Comparison of ENCODE assay signal across 10 mouse cellular contexts in genomic region chrX:103185781-103186430, GRCm38 (mm10). TPM values are rescaled to one million over a fixed set of nuclear protein-coding genes. Genes with fewer than 3 reads are reported as not detected.
A peak's percentile ranks its signal among the peaks of the same experiment; 100 is the strongest.
DNase-seq lines count a peak whose midpoint lies in the region; ATAC-seq lines count a peak whose summit lies in the region.
"Had no signal": no experiment of that assay in that cellular context is flagged by ENCODE, and none has a peak within 500 bp of the region (broad histone marks: within the 10 kb centered on the region; RNA-seq: fewer than 3 reads in every experiment).

No protein-coding gene starts in this region.

- no peaks in the 10 kb centered on the region for H3K4me1 ChIP-seq in heart, embryonic 16.5 days (ENCODE audit: control insufficient read depth, insufficient read depth, low read length)
- H3K4me1 ChIP-seq in hindbrain, embryonic 11.5 days (replicated peaks; ENCODE audit: control insufficient read depth, insufficient read depth, low read length): no peaks in the 10 kb centered on the region
- no peaks in the 10 kb centered on the region for H3K4me1 ChIP-seq in midbrain, embryonic 14.5 days (ENCODE audit: control insufficient read depth, insufficient read depth, low read length)

- no peaks in the 10 kb centered on the region for H3K36me3 ChIP-seq in heart, embryonic 16.5 days (ENCODE audit: control insufficient read depth, insufficient read depth)
- H3K36me3 ChIP-seq in hindbrain, embryonic 11.5 days (ENCODE audit: control insufficient read depth, insufficient read depth, low read length): no peaks in the 10 kb centered on the region
- H3K36me3 ChIP-seq in midbrain, embryonic 14.5 days (ENCODE audit: control insufficient read depth, insufficient read depth, low read length): no peaks in the 10 kb centered on the region

- no peak for ATAC-seq in heart, embryonic 16.5 days (replicated peaks; ENCODE audit: extremely low read depth, insufficient read depth, low FRiP score)
- ATAC-seq in hindbrain, embryonic 11.5 days (ENCODE audit: low FRiP score): peak; percentile 36; the same call in 1 of the 2 replicates
- ATAC-seq in midbrain, embryonic 14.5 days (ENCODE audit: low FRiP score, low TSS enrichment): no peak; the same call in 1 of the 2 replicates
- ATAC-seq: Patski had no signal

- peak overlapping the region; percentile 51 for H3K4me3 ChIP-seq in heart, embryonic 16.5 days (ENCODE audit: low read length)
- H3K4me3 ChIP-seq in hindbrain, embryonic 11.5 days (ENCODE audit: low read depth, low read length): peak overlapping the region; percentile 44
- H3K4me3 ChIP-seq in midbrain, embryonic 14.5 days (replicated peaks; ENCODE audit: low read depth, low read length): peak overlapping the region; percentile 43

- no peak for DNase-seq in heart, adult 8-10 months (ENCODE audit: low spot score)
- DNase-seq in brain, adult 2 months (ENCODE audit: low read depth, low spot score): peak; percentile 41
- DNase-seq in hindbrain, embryonic 11.5 days (ENCODE audit: low spot score): peak; percentile 37
- DNase-seq in midbrain, embryonic 14.5 days: peak; percentile 27
- DNase-seq in urinary bladder, postnatal 25 days (ENCODE audit: low spot score): no peak
- no peak for DNase-seq in layer of hippocampus, postnatal 14 days (ENCODE audit: low spot score in 2 of 2)
- DNase-seq in urinary bladder, postnatal 4 days (ENCODE audit: low spot score in 2 of 2): no peak

- peak overlapping the region; percentile 71 for H3K4me2 ChIP-seq in heart, embryonic 16.5 days (ENCODE audit: low read depth, low read length)
- peak overlapping the region; percentile 37 for H3K4me2 ChIP-seq in hindbrain, embryonic 11.5 days (replicated peaks; ENCODE audit: low read depth, low read length)
- H3K4me2 ChIP-seq in midbrain, embryonic 14.5 days (ENCODE audit: low read length): peak overlapping the region; percentile 53

- no peaks in the 10 kb centered on the region for H3K9me3 ChIP-seq in heart, embryonic 16.5 days (replicated peaks; ENCODE audit: control insufficient read depth, low read length)
- no peaks in the 10 kb centered on the region for H3K9me3 ChIP-seq in hindbrain, embryonic 11.5 days (ENCODE audit: control insufficient read depth, low read length)
- H3K9me3 ChIP-seq in midbrain, embryonic 14.5 days (ENCODE audit: control insufficient read depth, low read length): no peaks in the 10 kb centered on the region

- peaks cover 20% of the 10 kb centered on the region for H3K27me3 ChIP-seq in heart, embryonic 16.5 days (ENCODE audit: control insufficient read depth, insufficient read depth, low read length)
- H3K27me3 ChIP-seq in hindbrain, embryonic 11.5 days (ENCODE audit: control insufficient read depth, insufficient read depth, low read length): peaks cover 9% of the 10 kb centered on the region
- peaks cover 3% of the 10 kb centered on the region for H3K27me3 ChIP-seq in midbrain, embryonic 14.5 days (ENCODE audit: control insufficient read depth, insufficient read depth, low read length)

- peak overlapping the region; percentile 40; the same call in 1 of the 2 replicates for H3K9ac ChIP-seq in heart, embryonic 16.5 days (ENCODE audit: low read length)
- H3K9ac ChIP-seq in hindbrain, embryonic 11.5 days (ENCODE audit: low read depth, low read length): peak overlapping the region; percentile 29
- peak overlapping the region; percentile 64 for H3K9ac ChIP-seq in midbrain, embryonic 14.5 days (replicated peaks; ENCODE audit: low read length)

- no peak overlapping the region for H3K27ac ChIP-seq in heart, embryonic 16.5 days (ENCODE audit: low read length)
- peak overlapping the region; percentile 56 for H3K27ac ChIP-seq in hindbrain, embryonic 11.5 days (ENCODE audit: low read depth, low read length)
- peak overlapping the region; percentile 92 for H3K27ac ChIP-seq in midbrain, embryonic 14.5 days (replicated peaks; ENCODE audit: low read depth, low read length)

- WGBS in heart, embryonic 16.5 days: 11% methylated on average over 20 of the region's 20 CpGs
- WGBS in hindbrain, embryonic 11.5 days: 15% methylated on average over 20 of the region's 20 CpGs
- 18% methylated on average over 20 of the region's 20 CpGs for WGBS in midbrain, embryonic 14.5 days

RNA-seq across cellular contexts. Expression of gene Nap1l2, which starts 0.5 kb away (rescaled TPM):
- 0.44 and 0.70 TPM in 2 replicates for polyA plus RNA-seq in heart, embryonic 16.5 days (2015; fragmentation: Nextera tagmentation; extraction: Ambion mirVana)
- total RNA-seq in heart, adult 8-10 months (2022): not detected
- 20.3 and 21.5 TPM in 2 replicates for polyA plus RNA-seq in hindbrain, embryonic 11.5 days (2014; fragmentation: Nextera tagmentation; extraction: Ambion mirVana)
- 73.2 and 81.2 TPM in 2 replicates for polyA plus RNA-seq in midbrain, embryonic 14.5 days (2014; fragmentation: Nextera tagmentation; extraction: Ambion mirVana)
- 10 to 100 TPM; 77.3 to 78.3 TPM for total RNA-seq in layer of hippocampus, postnatal 14 days (2021)
- total RNA-seq: gastrocnemius, postnatal 4 days had no signal
- polyA plus RNA-seq: Patski had no signal

Comparison
In these comparisons a context has a peak if more than half of its experiments do, and no peak if none do; other contexts are left out.
1. DNase-seq: peak in brain, adult 2 months (single experiment), hindbrain, embryonic 11.5 days (single experiment) and midbrain, embryonic 14.5 days (single experiment); none in heart, adult 8-10 months (single experiment), urinary bladder, postnatal 25 days (single experiment), layer of hippocampus, postnatal 14 days (0 of 2) and urinary bladder, postnatal 4 days (0 of 2).
2. RNA of gene Nap1l2, which starts 0.5 kb away (polyA plus RNA-seq): 73.2 to 81.2 TPM in midbrain, embryonic 14.5 days and 20.3 to 21.5 TPM in hindbrain, embryonic 11.5 days; 0.44 to 0.70 TPM in heart, embryonic 16.5 days; every median in the first group is over 10 times any median in the second.
3. Peak in every context shown above with its lines, with median percentiles within 50 percentile points of each other: H3K4me2 ChIP-seq, H3K4me3 ChIP-seq and H3K9ac ChIP-seq.